Mouse (Mus musculus) liver, embryonic 14.5 days (tissue): Measurements from ENCODE around the gene Rpl23a. TPM values are rescaled to one million over a fixed set of nuclear protein-coding genes. Genes with fewer than 3 reads are reported as not detected.
A peak's percentile ranks its signal among the peaks of the same experiment; 100 is the strongest.

Experiments used
- ATAC-seq: fragments of 200-750 bp; cut with Nextera tagmentation; 2 replicates; pipeline ENCODE4 v1.8.0; 2017; ENCODE audit warnings: moderate number of reproducible peaks, mild to moderate bottlenecking, moderate library complexity; ENCODE audit not compliant: insufficient read depth
- DNase-seq, 3 experiments: peaks; one replicate each; pipeline ENCODE4 v3.0.0-alpha.2; 2012 to 2013; ENCODE audit warnings: low read depth in 3 of 3, low spot score in 3 of 3
- H3K27ac ChIP-seq: fragments of 300-500 bp; sonication (generic); 2 replicates; pipeline ENCODE4 v1.5.1; 2014; ENCODE audit warnings: moderate library complexity, mild to moderate bottlenecking, control low read depth, inconsistent platforms
- H3K27me3 ChIP-seq: fragments of 300-500 bp; sonication (generic); 2 replicates; pipeline ENCODE4 v1.6.1; 2014; ENCODE audit warnings: mild to moderate bottlenecking, low read length, moderate library complexity; ENCODE audit not compliant: control insufficient read depth, insufficient read depth
- H3K36me3 ChIP-seq: fragments of 300-500 bp; sonication (generic); replicated peaks from 2 replicates; pipeline ENCODE4 v1.6.1; 2014; ENCODE audit warnings: low read depth; ENCODE audit not compliant: control insufficient read depth, insufficient read depth
- H3K4me1 ChIP-seq, 2 experiments: fragments of 200-500 bp in 1 of 2; fragments of 300-500 bp in 1 of 2; sonication (generic) in 1 of 2; replicated peaks; 2 replicates each; pipeline ENCODE4 v1.6.1; 2012 to 2014; ENCODE audit warnings: antibody characterized with exemption in 1 of 2, inconsistent platforms in 1 of 2, low read length in 1 of 2; ENCODE audit not compliant: control insufficient read depth in 2 of 2, insufficient read depth in 2 of 2
- H3K4me2 ChIP-seq: fragments of 300-500 bp; sonication (generic); 2 replicates; pipeline ENCODE4 v1.6.1; 2014; ENCODE audit warnings: low read depth, mild to moderate bottlenecking, control low read depth, moderate library complexity
- H3K4me3 ChIP-seq, 2 experiments: fragments of 200-500 bp in 1 of 2; fragments of 300-500 bp in 1 of 2; sonication (generic) in 1 of 2; 2 replicates each; pipeline ENCODE4 v1.5.1; 2012 to 2014; ENCODE audit warnings: low read depth in 2 of 2, low read length in 2 of 2, mild to moderate bottlenecking in 2 of 2, control low read depth in 1 of 2, inconsistent platforms in 1 of 2, moderate library complexity in 1 of 2; ENCODE audit not compliant: insufficient read depth in 1 of 2
- H3K9ac ChIP-seq: fragments of 300-500 bp; sonication (generic); replicated peaks from 2 replicates; pipeline ENCODE4 v1.6.1; 2014; ENCODE audit warnings: mild to moderate bottlenecking, control low read depth, moderate library complexity
- H3K9me3 ChIP-seq: fragments of 300-500 bp; sonication (generic); 2 replicates; pipeline ENCODE4 v1.6.1; 2016; ENCODE audit warnings: low read length, mixed read lengths; ENCODE audit not compliant: control insufficient read depth
- CTCF ChIP-seq: IDR thresholded peaks from 2 replicates; pipeline ENCODE4 v1.5.1; 2016; ENCODE audit warnings: antibody characterized with exemption, low read depth, control low read depth
- EP300 ChIP-seq: IDR thresholded peaks from 2 replicates; pipeline ENCODE4 v1.6.1; 2016; ENCODE audit warnings: antibody characterized with exemption, low read depth
- WGBS: fragments of 180-500 bp; shearing (Covaris S2); extraction: QIAGEN DNeasy Blood & Tissue Kit; methylation state at CpG from one replicate; pipeline ENCODE4 v1.1.7; 2014; ENCODE audit not compliant: insufficient replicate concordance; 5-methylcytosine and 5-hydroxymethylcytosine counted together
- polyA plus RNA-seq, 2 experiments: library from polyadenylated mRNA; depleted of rRNA in 1 of 2; stranded (reverse) in 1 of 2; unstranded in 1 of 2; fragments of >200 nt; fragmentation: Nextera tagmentation in 1 of 2; extraction: Ambion mirVana in 1 of 2; gene quantifications; 2 replicates each; pipeline versions ENCODE4 v1.2.1 to v1.2.3; 2012 to 2014

Rpl23a gene
- polyA plus RNA-seq, 2 experiments, result 1,100 to 1,347 TPM

GRCm38 (mm10) chr11:78161968-78162367 lies 21.4 kb downstream of the Rpl23a start:
- no peak overlapping the region for H3K4me3 ChIP-seq
- peaks cover 20 to 22% of the 10 kb centered on the region in 2 experiments for H3K4me1 ChIP-seq
- 55% methylated on average over 4 of the region's 4 CpGs for WGBS
- no peaks in the 10 kb centered on the region for H3K27me3 ChIP-seq
- peaks cover 36% of the 10 kb centered on the region for H3K36me3 ChIP-seq
- peak overlapping the region; percentile 98; the same call in 1 of the 2 replicates for H3K4me2 ChIP-seq
- H3K9ac ChIP-seq, result no peak overlapping the region
- TF ChIP-seq CTCF (no peak), EP300 (no peak)
- DNase-seq (no peak), ATAC-seq (no peak)
- no peak overlapping the region; the same call in 1 of the 2 replicates for H3K27ac ChIP-seq
- H3K9me3 ChIP-seq, result no peaks in the 10 kb centered on the region

- no peak overlapping the region for H3K9ac ChIP-seq
- H3K4me1 ChIP-seq, result peaks cover 12 to 16% of the 10 kb centered on the region in 2 experiments
- peaks cover 36% of the 10 kb centered on the region for H3K36me3 ChIP-seq
- ATAC-seq (no peak), DNase-seq (no peak)
- WGBS, result 71% methylated on average over 14 of the region's 14 CpGs
- H3K27me3 ChIP-seq, result no peaks in the 10 kb centered on the region
- no peak overlapping the region for H3K4me3 ChIP-seq
- H3K27ac ChIP-seq, result no peak overlapping the region
- H3K4me2 ChIP-seq, result no peak overlapping the region
- TF ChIP-seq EP300 (no peak), CTCF (no peak)
- H3K9me3 ChIP-seq, result no peaks in the 10 kb centered on the region
Observed at GRCm38 (mm10) chr11:78161169-78161568, 22.2 kb downstream of the Rpl23a start.

GRCm38 (mm10) chr11:78160675-78161074 lies 22.7 kb downstream of the Rpl23a start:
- no peak for TF ChIP-seq CTCF
- no peak for TF ChIP-seq EP300
- 84% methylated on average over 3 of the region's 3 CpGs for WGBS
- no peaks in the 10 kb centered on the region for H3K9me3 ChIP-seq
- peaks cover 36% of the 10 kb centered on the region for H3K36me3 ChIP-seq
- peaks cover 7 to 11% of the 10 kb centered on the region in 2 experiments for H3K4me1 ChIP-seq
- no peak overlapping the region for H3K4me2 ChIP-seq
- H3K27me3 ChIP-seq, result no peaks in the 10 kb centered on the region
- H3K4me3 ChIP-seq, result no peak overlapping the region
- DNase-seq, result no peak
- ATAC-seq, result no peak
- no peak overlapping the region for H3K9ac ChIP-seq
- H3K27ac ChIP-seq, result no peak overlapping the region

- TF ChIP-seq CTCF, result no peak
- no peak for TF ChIP-seq EP300
- Histone ChIP-seq H3K9ac (no peak overlapping the region), H3K27me3 (no peaks in the 10 kb centered on the region), H3K9me3 (no peaks in the 10 kb centered on the region), H3K36me3 (peaks cover 36% of the 10 kb centered on the region), H3K4me2 (no peak overlapping the region), H3K4me1 (peaks cover 6 to 9% of the 10 kb centered on the region in 2 experiments), H3K27ac (no peak overlapping the region), H3K4me3 (no peak overlapping the region)
- ATAC-seq, result no peak
- 86% methylated on average over 18 of the region's 18 CpGs for WGBS
- DNase-seq, result no peak
Observed at GRCm38 (mm10) chr11:78160171-78160570, 23.2 kb downstream of the Rpl23a start.

GRCm38 (mm10) chr11:78159557-78159956 lies 23.8 kb downstream of the Rpl23a start:
- H3K4me2 ChIP-seq, result no peak overlapping the region
- no peak overlapping the region for H3K27ac ChIP-seq
- H3K27me3 ChIP-seq, result no peaks in the 10 kb centered on the region
- H3K36me3 ChIP-seq, result peaks cover 36% of the 10 kb centered on the region
- H3K9me3 ChIP-seq, result no peaks in the 10 kb centered on the region
- DNase-seq (no peak), ATAC-seq (no peak)
- peaks cover 6 to 9% of the 10 kb centered on the region in 2 experiments for H3K4me1 ChIP-seq
- 87% methylated on average over 7 of the region's 7 CpGs for WGBS
- no peak overlapping the region for H3K4me3 ChIP-seq
- no peak for TF ChIP-seq CTCF
- TF ChIP-seq EP300, result no peak
- H3K9ac ChIP-seq, result no peak overlapping the region
